Mouse (Mus musculus): ENCODE data around the gene Capzb.

Gene Capzb

GRCm38 (mm10) chr4:139206353-139207045 is 13.8 kb downstream of the Capzb start:
- no peak for ATAC-seq (ENCODE audit: insufficient number of reproducible peaks, low FRiP score, low TSS enrichment)

DNA sequence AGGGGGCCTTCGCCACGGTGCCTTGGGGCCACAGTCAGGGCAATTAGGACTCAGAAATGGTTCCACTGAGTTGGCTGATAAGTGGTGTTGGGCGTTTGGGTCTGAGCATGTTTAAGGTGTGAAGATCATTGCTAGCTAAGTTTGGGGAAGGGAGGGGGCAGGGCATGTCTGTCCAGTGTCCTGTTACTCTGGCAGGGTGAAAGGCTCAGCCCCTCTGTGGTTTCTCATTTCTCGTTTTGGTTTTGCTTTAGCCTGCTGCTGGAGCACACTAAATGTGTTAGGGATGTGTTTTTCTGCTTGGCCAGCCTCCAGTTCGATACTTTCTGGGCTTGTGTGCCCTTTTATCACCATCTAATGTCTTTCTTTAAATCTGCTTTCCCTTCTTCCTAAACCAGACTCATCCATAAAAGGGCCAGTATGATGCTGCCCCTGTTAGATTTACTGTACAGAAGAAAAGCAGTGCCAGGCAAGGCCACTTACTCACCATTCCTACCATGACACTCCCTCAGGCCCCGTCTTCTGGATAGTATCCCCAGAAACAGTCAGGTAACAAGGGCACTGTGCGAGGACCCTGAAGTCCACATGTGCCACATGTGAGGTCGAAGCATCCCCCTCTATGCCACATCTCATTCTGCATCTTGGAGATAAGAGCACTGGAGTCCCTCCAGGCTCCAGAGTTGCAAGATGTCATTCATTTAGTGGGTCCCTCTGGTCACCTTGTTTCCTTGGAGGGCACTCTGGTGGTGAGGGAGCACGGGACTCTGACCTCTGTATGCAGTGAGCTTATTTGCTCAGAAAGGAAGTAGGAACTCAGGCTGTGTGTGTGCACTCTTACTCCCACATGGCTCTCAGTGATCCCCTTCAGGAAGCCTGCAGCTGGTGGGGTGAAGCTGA is 15.8 kb downstream of the Capzb start:
- ATAC-seq (ENCODE audit: insufficient number of reproducible peaks, low FRiP score, low TSS enrichment): no peak

DNA sequence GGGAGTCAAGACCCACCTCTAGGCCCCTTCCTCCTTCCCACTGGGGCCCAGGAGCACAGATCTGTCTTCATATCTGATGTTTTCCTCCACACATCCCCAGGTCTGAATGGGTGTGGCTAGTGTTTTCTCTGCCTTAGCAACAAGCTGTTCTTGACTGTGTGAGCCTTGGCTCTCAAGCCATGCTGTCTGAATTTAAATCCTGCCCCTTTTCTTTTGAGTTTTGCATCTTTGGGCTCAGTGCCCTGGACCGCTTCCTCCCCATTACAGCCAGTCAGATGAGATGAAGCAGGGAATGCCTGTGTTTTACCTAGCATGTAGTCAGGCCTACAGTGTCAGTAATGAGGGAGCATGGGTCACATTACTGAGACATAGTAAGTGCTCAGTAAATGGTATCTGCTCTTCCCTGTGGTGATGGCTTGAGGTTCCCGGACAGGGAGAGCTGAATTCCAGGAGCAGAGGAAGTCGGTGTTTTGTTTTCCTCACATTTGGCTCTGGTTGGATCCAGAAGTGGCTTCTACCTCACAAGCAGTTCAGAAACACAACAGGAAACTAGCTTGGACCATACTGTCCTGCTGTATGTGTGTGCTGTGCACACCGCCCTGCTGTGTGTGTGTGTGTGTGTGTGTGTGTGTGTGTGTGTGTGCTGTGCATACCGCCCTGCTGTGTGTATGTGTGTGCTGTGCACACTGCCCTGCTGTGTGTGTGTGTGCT is 16.6 kb downstream of the Capzb start:
- no peak for ATAC-seq (ENCODE audit: insufficient number of reproducible peaks, low FRiP score, low TSS enrichment)

DNA sequence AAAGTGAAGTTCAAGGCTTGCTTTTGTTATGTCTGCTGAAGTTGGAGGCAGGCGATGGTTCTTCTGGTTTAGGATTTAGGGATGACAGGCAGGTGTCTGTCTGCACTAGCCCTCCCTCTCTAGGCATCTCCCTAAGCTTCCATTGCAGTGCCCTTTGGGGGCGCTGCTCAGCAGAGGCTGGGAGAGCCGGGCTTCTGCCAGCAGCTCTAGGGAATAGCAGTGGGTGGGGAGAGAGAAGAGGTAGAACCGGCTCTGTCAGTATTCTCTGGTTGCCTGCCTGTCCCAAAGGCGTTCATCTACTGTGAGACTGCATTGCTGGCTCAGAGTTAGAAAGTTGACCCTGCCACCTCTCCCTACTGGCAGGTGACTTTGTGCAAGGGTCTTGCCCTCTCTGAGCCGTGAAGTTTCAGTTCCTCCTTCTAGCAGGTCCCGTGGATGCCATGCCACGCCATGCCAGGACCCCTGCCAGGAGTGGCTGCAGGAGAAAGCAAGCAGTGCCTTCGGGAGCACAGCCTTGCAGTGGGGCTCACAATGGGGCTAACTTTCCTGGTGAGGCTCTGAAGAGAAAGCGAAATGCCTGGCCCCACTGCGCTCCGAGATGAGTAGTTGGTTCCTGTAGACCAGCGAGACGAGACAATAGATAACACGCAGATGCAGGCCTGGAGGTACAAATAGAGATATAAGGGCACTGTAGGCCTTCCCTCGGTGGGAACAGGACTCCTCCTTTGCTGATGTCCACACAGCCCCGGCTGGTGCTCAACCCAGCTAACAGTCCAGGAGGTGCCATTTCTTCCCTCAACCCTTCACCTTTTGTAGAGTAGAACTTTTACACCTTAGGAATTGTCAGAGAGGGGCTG is 19.5 kb downstream of the Capzb start:
- no peak for ATAC-seq (ENCODE audit: insufficient number of reproducible peaks, low FRiP score, low TSS enrichment)

- no peak for ATAC-seq (ENCODE audit: insufficient number of reproducible peaks, low FRiP score, low TSS enrichment)
These were observed 20.4 kb downstream of the Capzb start for GRCm38 (mm10) chr4:139213086-139213485.

DNA sequence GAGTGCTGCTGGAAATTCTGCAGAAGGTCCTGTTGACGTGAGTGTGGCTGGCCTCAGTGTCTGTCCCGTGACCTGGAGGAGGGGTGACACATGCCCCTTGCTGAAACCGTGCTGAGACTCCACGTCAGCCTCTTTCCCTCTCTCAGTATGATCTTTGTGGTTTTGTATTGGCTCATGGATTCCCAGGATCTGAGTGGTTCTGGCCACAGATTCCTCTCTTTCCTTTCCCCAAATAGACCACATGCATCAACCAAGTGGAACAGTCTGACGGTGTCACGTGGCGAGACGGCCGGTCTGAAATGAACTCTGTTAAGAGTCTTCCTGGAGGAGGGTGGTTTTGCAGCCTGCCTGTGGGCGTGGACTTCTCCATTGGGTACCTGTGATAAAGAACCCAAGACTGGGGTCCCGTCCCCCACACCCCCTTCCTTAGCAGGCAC is 21.3 kb downstream of the Capzb start:
- ATAC-seq (ENCODE audit: insufficient number of reproducible peaks, low FRiP score, low TSS enrichment): no peak

DNA sequence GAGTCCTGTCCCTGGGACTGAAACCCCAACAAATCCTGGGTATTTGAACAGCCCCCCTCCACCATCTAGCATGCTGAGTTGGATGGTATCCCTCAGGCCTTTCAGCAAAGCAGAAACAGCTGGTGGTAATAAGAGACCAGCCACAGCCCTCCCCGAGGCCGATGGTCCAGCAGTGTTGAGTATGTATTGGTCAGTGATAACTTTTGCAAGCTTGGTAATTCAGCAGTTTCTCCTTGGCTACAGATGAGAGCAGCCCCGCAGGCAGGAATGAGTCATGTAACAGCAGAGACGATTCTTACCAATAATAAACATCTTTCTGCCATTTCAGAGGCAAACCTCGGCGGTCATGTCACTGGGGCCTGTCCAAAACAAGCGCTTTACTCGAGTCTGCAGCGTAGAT is 23.9 kb downstream of the Capzb start:
- ATAC-seq (ENCODE audit: insufficient number of reproducible peaks, low FRiP score, low TSS enrichment): no peak

GRCm38 (mm10) chr4:139218539-139218938 is 25.8 kb downstream of the Capzb start:
- ATAC-seq (ENCODE audit: insufficient number of reproducible peaks, low FRiP score, low TSS enrichment): no peak

DNA sequence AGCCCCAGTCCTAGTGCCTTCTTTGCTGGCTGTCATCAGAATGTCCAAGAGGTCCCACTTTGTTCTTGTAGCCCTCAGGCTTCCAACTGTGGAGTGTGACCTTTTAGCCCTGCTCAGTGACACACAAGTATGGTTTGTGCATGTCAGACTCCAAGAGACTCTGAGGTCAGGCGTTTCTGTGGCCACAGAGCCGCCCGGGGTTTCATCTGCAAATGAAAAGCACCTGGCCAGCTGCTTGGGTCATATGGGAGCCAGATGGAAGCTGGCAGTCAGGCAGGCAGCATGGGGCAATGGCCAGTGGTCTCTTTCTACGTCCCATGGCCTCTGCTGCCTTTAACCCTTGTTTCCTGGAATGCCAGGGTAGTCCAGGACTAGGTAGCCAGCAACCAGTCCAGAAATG is 27.0 kb downstream of the Capzb start:
- no peak for ATAC-seq (ENCODE audit: insufficient number of reproducible peaks, low FRiP score, low TSS enrichment)

GRCm38 (mm10) chr4:139220978-139221377 is 28.3 kb downstream of the Capzb start:
- ATAC-seq (ENCODE audit: insufficient number of reproducible peaks, low FRiP score, low TSS enrichment): no peak

DNA sequence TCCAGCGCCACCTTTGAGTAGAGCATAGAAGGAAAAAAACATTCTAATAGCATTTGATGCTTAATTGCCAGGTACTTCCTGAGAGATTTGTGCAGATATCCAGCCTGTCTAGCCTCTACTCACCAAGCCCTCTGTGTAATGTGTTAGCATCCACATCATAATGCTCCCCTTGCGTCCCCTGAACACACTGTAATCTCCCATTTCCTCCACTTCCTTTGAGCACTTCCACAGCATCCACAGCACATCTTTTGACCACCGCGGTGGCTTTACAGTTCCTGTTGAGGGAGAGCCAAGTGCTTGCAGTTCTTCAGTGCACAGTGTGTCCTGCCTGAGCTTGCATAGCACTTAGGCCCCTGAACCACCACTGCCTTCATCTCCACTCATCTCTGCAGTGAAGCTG is 29.1 kb downstream of the Capzb start:
- no peak for ATAC-seq (ENCODE audit: insufficient number of reproducible peaks, low FRiP score, low TSS enrichment)

DNA sequence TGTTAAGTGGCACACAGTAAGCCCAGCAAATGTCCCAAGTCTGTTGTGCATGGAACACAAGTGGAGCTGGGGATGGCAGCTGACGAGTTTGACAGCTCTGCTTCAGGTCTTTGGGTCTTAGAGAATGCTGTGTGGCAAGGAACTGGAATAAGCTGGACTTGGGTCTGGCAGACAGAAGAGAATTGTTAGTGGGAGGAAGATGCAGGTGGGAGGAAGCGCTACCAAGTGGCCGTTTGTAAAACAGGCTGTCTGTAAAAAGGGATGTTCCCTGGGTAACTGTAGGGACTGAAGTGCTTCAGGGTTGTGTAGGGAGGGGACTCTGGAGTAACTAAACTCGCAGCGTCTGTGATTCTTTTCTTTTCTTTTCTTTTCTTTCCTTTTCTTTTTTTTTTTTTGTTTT is 32.4 kb downstream of the Capzb start:
- no peak for ATAC-seq (ENCODE audit: insufficient number of reproducible peaks, low FRiP score, low TSS enrichment)

DNA sequence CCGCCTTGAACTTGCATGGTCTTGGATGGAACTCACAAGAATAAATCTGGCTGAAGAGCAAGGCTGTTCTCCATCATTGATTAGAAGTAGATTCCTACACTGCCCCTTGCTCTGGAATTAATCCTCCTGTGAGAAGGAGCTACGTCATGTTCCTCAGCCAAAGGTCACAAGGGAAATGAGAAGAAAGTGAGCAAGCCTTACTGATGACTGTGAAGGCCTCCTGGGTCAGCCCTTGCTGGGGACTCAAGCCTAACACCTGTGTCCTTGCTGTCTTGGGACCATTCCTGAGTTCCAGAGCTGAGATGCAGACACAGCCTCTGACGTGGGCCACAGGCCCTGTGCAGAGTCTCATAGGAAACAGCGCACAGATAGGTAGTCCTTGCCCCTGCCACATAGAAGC is 33.2 kb downstream of the Capzb start:
- no peak for ATAC-seq (ENCODE audit: insufficient number of reproducible peaks, low FRiP score, low TSS enrichment)

GRCm38 (mm10) chr4:139226504-139227216 is 34.0 kb downstream of the Capzb start:
- no peak for ATAC-seq (ENCODE audit: insufficient number of reproducible peaks, low FRiP score, low TSS enrichment)

DNA sequence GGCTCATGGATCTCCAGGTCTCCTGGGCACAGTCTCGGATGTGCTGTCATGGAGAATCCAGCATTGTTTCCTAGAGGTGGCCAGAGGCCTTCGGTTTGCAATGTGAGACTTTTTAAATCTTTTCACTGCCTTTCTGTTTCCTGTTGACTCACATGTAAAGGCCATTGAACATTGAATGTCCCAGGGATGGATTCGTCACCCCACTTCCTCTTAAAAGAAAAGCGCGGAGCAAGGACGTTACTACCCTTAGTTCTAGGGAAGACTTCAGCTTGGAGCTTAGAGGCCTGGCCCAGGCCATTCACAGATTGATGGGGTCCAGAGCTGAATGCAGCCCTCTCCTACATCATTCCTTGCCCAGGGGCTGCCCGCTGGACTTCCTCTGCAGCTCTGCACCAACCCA is 35.2 kb downstream of the Capzb start:
- ATAC-seq (ENCODE audit: insufficient number of reproducible peaks, low FRiP score, low TSS enrichment): no peak

DNA sequence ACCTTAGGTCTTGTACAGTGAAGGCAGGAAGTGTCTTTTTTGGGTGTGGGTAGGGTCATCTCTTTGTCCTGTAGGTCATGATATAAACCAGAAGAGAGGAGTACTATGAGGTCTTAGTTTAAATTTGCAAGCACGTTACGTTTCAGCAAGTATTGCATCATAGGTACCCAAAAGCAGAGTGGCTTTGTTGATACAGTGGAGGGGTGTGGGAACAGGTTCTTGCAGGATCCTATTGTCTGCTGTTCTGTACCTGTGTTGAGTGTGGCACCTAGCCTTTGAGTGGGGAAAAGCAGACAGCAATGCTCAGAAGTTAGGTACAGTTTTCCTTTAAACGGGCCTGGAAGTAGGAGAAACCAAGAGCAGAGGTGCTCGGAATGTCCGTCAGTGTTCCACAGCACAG is 36.6 kb downstream of the Capzb start:
- ATAC-seq (ENCODE audit: insufficient number of reproducible peaks, low FRiP score, low TSS enrichment): no peak

- no peak for ATAC-seq (ENCODE audit: insufficient number of reproducible peaks, low FRiP score, low TSS enrichment)
These were observed 37.8 kb downstream of the Capzb start for GRCm38 (mm10) chr4:139230376-139231120.

DNA sequence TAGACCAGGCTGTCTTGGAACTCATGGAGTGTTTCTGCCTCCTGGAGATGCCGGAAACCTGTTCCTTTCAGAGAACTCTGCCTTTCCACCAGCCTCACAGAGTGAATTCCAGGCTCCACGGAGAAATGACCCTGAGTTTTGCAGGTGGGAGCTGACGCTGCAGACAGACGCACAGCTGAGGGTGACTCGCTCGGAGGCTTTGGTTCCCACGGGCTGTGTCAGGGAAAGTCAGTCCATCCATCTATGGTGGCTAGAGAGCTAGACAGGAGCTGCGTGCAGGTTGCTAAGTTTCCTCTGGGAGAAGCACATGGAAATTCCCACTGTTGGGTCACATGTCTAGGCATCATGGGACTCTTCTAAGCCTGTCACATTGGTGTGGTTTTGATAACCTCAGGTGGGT is 38.5 kb downstream of the Capzb start:
- no peak for ATAC-seq (ENCODE audit: insufficient number of reproducible peaks, low FRiP score, low TSS enrichment)

Measured in cerebellum, adult (tissue).